Mouse (Mus musculus) inflammation-experienced regulatory T-cells, adult 6 months (primary cell): ENCODE results near the gene Kat6b. TPM values are rescaled to one million over a fixed set of nuclear protein-coding genes. Genes with fewer than 3 reads are reported as not detected.
A peak's percentile ranks its signal among the peaks of the same experiment; 100 is the strongest.

Source experiments
- ATAC-seq: one replicate; pipeline ENCODE4 v1.8.0; 2017
- polyA plus RNA-seq, 3 experiments: library from polyadenylated mRNA; unstranded; fragments of 100-300 nt; shearing (Covaris generic); gene quantifications; one replicate each; pipeline ENCODE4 v1.2.1; 2017

Gene Kat6b
- polyA plus RNA-seq, 3 experiments from 2014 or later = 9.0 to 23.5 (median 20.5) TPM

DNA sequence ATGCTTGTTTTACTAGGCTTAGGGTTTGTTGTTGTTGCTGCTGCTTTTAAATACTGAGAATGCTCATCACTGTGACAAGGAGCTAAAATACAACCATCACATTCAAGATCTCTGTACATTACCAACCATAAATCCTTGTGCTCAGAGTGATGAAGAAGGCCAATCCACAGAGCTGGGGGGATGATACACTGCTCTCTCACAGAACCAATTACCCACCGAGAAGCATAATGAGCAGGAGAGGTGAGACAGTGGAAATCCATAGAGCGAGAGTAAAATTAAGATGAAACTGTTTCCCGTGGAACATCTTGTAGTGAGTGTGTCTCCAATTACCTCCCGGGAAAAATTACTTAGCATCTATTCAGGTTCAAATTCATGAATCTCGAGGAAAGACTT lies 118.9 kb downstream of the Kat6b start:
- no peak for ATAC-seq

DNA sequence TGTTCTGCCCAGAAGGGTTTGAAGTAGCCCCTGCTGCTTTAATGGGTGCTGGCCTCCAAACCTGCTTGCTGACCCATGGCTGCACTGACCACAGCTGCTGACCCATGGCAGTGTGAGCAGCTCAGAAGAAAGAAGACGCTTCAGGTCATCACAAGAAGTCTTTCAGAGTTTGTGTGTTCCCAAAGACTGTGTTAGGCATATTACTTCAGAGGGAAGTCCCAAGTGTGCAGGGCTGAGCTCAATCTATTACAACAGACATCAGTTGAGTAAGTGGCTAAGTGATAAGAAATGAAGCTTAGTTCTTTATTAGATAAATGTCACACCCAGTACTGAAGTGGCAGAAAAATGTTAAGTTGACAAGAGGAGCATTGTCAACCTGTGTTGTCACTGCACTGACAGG lies 119.4 kb downstream of the Kat6b start:
- no peak for ATAC-seq

- no peak for ATAC-seq
Measured at GRCm38 (mm10) chr14:21602166-21602565, 120.9 kb downstream of the Kat6b start.

DNA sequence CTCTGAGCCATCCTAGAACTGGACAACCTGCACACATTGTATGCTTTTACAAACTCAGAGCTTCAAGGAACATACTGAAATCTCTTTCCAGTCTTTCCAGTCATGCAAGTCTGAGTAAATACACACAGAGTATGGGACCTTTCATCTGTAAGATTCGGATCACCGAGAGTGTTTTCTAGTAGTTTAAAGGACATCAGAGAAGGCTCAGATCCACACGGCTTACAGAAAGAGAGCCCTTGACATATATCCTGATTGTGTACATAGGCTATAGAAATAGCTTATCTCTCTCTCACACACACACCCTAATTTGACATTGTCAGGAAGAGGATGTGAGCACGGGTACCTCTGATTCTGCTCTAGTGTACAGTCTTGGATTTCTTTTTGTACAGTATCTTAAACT lies 121.7 kb downstream of the Kat6b start:
- no peak for ATAC-seq

GRCm38 (mm10) chr14:21607686-21608085 lies 126.5 kb downstream of the Kat6b start:
- no peak for ATAC-seq

- ATAC-seq = no peak
Measured at GRCm38 (mm10) chr14:21608886-21609285, 127.7 kb downstream of the Kat6b start.

- ATAC-seq = peak; percentile 73
Measured at GRCm38 (mm10) chr14:21610224-21610623, 129.0 kb downstream of the Kat6b start.

- no peak for ATAC-seq
Measured at GRCm38 (mm10) chr14:21613031-21613430, 131.8 kb downstream of the Kat6b start.

DNA sequence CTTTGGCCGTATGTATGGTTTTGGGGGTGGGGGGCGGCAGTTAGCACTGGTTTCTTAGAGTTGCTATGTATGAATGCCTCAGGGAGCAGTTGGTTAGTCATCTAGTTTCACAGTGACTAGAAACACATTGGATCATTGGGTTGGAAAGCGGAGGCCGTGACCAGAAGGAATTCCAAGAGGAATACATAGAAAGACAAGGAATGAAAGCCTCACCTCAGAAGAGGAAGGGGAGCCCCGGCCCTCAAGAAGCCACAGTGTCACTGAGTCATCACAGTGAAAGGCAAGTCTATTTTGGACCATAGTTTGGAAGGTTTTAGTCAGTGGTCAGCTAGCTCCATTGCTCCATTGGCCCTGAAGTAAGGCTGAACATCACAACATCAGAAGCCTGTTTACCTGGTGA lies 132.9 kb downstream of the Kat6b start:
- ATAC-seq = no peak

GRCm38 (mm10) chr14:21615853-21616252 lies 134.6 kb downstream of the Kat6b start:
- no peak for ATAC-seq

GRCm38 (mm10) chr14:21617221-21617980 lies 136.2 kb downstream of the Kat6b start:
- no peak for ATAC-seq

- no peak for ATAC-seq
Measured at GRCm38 (mm10) chr14:21619951-21620350, 138.7 kb downstream of the Kat6b start.

- ATAC-seq = no peak
Measured at GRCm38 (mm10) chr14:21625946-21626345, 144.7 kb downstream of the Kat6b start.

- no peak for ATAC-seq
Measured at GRCm38 (mm10) chr14:21631665-21632200, 150.5 kb downstream of the Kat6b start.

- peak; percentile 71 for ATAC-seq
Measured at GRCm38 (mm10) chr14:21636548-21636947, 155.3 kb downstream of the Kat6b start.

GRCm38 (mm10) chr14:21640806-21641435 lies 159.7 kb downstream of the Kat6b start:
- ATAC-seq = no peak

DNA sequence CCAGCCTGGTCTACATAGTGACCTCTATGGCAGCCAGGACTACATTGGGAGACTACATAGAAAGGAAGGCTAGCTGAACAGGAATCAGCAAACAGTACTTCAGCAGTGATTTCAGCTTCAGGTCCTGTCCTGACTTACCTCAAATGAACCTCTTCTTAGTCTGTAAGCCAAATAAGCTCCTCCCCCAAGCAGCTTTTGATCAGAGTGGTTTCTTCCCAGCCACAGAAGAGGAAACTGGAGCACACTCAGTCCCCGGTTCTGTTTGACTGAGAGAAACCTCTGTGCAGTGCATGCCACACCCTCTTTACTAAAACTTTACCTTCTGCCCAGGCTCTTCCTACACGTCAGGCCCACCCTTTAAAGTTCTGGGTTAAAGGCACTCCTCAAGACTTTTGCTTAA lies 172.6 kb downstream of the Kat6b start:
- ATAC-seq = peak; percentile 61

GRCm38 (mm10) chr14:21659155-21659554 lies 177.9 kb downstream of the Kat6b start:
- ATAC-seq = no peak

- peak; percentile 94 for ATAC-seq
Measured at GRCm38 (mm10) chr14:21659652-21660051, 178.4 kb downstream of the Kat6b start.

GRCm38 (mm10) chr14:21662465-21663142 lies 181.4 kb downstream of the Kat6b start:
- ATAC-seq = no peak

DNA sequence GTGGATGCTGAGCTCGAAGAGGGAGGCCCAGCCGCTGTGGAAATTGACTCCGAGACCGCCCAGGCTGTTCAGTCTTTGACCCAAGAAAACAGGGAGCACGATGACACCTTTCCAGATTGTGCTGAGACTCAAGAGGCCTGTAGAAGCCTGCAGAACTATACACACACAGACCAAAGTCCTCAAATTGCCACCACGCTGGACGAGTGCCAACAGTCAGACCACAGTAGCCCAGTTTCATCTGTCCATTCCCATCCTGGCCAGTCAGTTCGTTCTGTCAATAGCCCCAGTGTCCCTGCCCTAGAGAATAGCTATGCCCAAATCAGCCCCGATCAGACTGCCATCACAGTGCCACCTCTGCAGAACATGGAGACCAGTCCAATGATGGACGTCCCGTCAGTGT lies 188.0 kb downstream of the Kat6b start:
- ATAC-seq = no peak

DNA sequence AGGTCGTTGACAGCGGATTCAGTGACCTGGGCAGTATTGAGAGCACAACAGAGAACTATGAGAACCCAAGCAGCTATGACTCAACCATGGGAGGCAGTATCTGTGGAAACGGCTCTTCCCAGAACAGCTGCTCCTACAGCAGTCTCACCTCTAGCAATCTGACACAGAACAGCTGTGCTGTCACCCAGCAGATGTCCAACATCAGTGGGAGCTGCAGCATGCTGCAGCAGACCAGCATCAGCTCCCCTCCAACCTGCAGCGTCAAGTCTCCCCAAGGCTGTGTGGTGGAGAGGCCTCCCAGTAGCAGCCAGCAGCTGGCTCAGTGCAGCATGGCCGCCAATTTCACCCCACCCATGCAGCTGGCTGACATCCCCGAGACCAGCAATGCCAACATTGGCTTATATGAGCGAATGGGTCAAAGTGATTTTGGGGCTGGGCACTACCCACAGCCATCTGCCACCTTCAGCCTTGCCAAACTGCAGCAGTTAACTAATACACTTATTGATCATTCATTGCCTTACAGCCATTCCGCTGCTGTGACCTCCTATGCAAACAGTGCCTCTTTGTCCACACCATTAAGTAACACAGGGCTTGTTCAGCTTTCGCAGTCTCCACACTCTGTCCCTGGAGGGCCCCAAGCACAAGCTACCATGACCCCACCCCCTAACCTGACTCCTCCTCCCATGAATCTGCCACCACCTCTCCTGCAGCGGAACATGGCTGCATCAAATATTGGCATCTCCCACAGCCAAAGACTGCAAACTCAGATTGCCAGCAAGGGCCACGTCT lies 188.6 kb downstream of the Kat6b start:
- no peak for ATAC-seq
